ENCODE assay signal across 10 mouse cellular contexts in genomic region chr1:134651268-134651850, GRCm38 (mm10). TPM values are rescaled to one million over a fixed set of nuclear protein-coding genes. Genes with fewer than 3 reads are reported as not detected.
DNase-seq lines count a peak whose midpoint lies in the region; ATAC-seq lines count a peak whose summit lies in the region.
"Had no signal": no experiment of that assay in that cellular context is flagged by ENCODE, and none has a peak within 500 bp of the region (broad histone marks: within the 10 kb centered on the region; RNA-seq: fewer than 3 reads in every experiment).

No protein-coding gene starts in this region.

- peak overlapping the region; percentile 82 for H3K27ac ChIP-seq in kidney, embryonic 16.5 days (ENCODE audit: low read length)

- peaks cover 22% of the 10 kb centered on the region for H3K27me3 ChIP-seq in kidney, embryonic 16.5 days (ENCODE audit: insufficient read depth, low read length)

- H3K4me2 ChIP-seq in kidney, embryonic 16.5 days (replicated peaks; ENCODE audit: low read depth, low read length) = peak overlapping the region; percentile 43

- DNase-seq in layer of hippocampus, postnatal 14 days (ENCODE audit: low spot score in 2 of 2) = peak; percentile 32 to 71
- no peak for DNase-seq in layer of hippocampus, adult 9-10 months (ENCODE audit: low spot score)
- DNase-seq in MN1 (ENCODE audit: low spot score) = peak; percentile 42
- peak; percentile 69 to 72 for DNase-seq in cerebellum, postnatal 14 days
- DNase-seq in ovary, postnatal 36 days (ENCODE audit: low spot score) = no peak
- DNase-seq in left cerebral cortex, postnatal 25 days (ENCODE audit: low spot score in 2 of 2) = no peak
- DNase-seq in gastrocnemius, postnatal 14 days = no peak

- peak overlapping the region; percentile 4; the same call in 1 of the 2 replicates for H3K4me3 ChIP-seq in kidney, embryonic 16.5 days (ENCODE audit: low read length)
- H3K4me3 ChIP-seq: megakaryocyte, embryonic 14.5 days had no signal

- no peaks in the 10 kb centered on the region for H3K9me3 ChIP-seq in kidney, embryonic 16.5 days (ENCODE audit: low read length)
- H3K9me3 ChIP-seq: megakaryocyte, embryonic 14.5 days had no signal

- H3K9ac ChIP-seq in kidney, embryonic 16.5 days (replicated peaks; ENCODE audit: low read length) = peak overlapping the region; percentile 52; the same call in 1 of the 2 replicates

- H3K4me1 ChIP-seq in kidney, embryonic 16.5 days (ENCODE audit: insufficient read depth, low read length) = peaks cover 30% of the 10 kb centered on the region

- ATAC-seq in kidney, embryonic 16.5 days (ENCODE audit: low FRiP score, low TSS enrichment) = peak; percentile 36

- intact Hi-C loops in left cerebral cortex, postnatal 25 days (cut with DNase I) = no loop called here
- intact Hi-C loops in gastrocnemius, postnatal 14 days (cut with DNase I; ENCODE audit: low total_unique reads) = no loop called here

- no peaks in the 10 kb centered on the region for H3K36me3 ChIP-seq in kidney, embryonic 16.5 days (ENCODE audit: insufficient read depth, low read length)

- 18% methylated on average over 13 of the region's 13 CpGs for WGBS in kidney, embryonic 16.5 days

RNA-seq across cellular contexts. Expression of gene Syt2, which starts 4.9 kb away (rescaled TPM):
- 10 to 100 TPM; 21.2 to 21.9 TPM for total RNA-seq in layer of hippocampus, postnatal 14 days (2021)
- polyA plus RNA-seq in kidney, embryonic 16.5 days (2015; fragmentation: Nextera tagmentation; extraction: Ambion mirVana) = 1.3 and 1.6 TPM in 2 replicates
- total RNA-seq in left cerebral cortex, postnatal 25 days (2021) = 10 to 100 TPM; 42.8 to 49.3 TPM
- under 1 TPM; 0.04 to 0.29 TPM for total RNA-seq in gastrocnemius, postnatal 14 days (2021)
- total RNA-seq: gastrocnemius, postnatal 36 days had no signal

Comparison
In these comparisons a context has a peak if more than half of its experiments do, and no peak if none do; other contexts are left out.
1. DNase-seq: peak in layer of hippocampus, postnatal 14 days (2 of 2), MN1 (single experiment) and cerebellum, postnatal 14 days (2 of 2); none in layer of hippocampus, adult 9-10 months (single experiment), ovary, postnatal 36 days (single experiment), left cerebral cortex, postnatal 25 days (0 of 2) and gastrocnemius, postnatal 14 days (single experiment).
2. RNA of gene Syt2, which starts 4.9 kb away (total RNA-seq): 42.8 to 49.3 TPM in left cerebral cortex, postnatal 25 days and 21.2 to 21.9 TPM in layer of hippocampus, postnatal 14 days; 0.04 to 0.29 TPM in gastrocnemius, postnatal 14 days; every median in the first group is over 10 times any median in the second.